Mouse (Mus musculus) hindlimb bud, embryonic 11.5 days (tissue): Measurements from ENCODE around the gene Alg5.
"Not testable (repeated sequence)": the region's sequence is repeated elsewhere in the genome, so short reads cannot be mapped to it uniquely, and the experiment has no call there.

Experiments used
- DNase-seq: peaks from one replicate; pipeline ENCODE4 v3.0.0-alpha.2; 2012; ENCODE audit warnings: low read depth, low spot score; ENCODE audit errors: extremely low spot score

Alg5 gene

DNA sequence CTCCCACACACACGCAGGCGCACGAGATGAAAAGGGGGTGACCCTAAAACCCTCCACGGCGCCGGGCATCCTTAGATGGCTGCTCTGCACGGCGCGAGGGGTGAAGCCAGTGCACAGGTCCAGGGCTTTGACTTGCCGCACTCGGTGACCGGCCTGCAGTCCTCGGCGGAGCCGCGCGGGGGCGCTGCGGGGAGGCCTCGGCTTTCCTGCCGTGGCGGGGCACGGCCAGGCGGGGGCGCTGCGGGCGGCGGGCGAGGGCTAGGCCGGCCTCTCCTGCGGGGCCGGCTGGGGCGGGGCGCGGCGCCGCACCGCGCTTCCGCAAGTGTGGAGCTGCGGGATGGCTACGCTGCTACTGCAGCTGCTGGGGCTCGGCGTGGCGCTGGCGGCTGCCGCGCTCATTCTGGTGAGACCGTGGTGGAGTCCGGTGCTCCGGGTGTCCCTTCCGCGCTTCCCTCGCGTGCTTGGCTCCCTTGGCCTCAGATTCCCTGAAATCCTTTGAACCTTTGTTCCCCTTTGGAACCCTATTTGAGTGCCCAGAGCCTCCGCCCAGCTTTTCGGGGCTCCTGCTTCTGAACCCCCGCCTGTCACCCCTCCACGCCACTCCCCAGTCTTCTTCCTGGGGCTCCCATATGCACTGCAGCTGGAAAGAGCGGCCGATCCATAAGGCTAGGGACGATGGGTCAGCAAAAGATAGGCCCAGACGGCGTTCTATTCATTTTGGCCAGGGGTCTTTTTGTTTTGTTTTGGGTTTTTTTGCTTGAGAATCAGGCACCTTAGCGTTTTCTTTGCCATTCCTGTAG, at the start of gene Alg5, which contains the start of gene Exosc8:
Gene Alg5 (plus strand): TSS at position 293 of the 800 bp plus-strand sequence.
Gene Exosc8 (minus strand): TSS at position 147 of the 800 bp plus-strand sequence.
- no peak for DNase-seq

- no peak for DNase-seq
These were observed 48.1 kb upstream of the Alg5 start for GRCm38 (mm10) chr3:54687245-54687644.

DNA sequence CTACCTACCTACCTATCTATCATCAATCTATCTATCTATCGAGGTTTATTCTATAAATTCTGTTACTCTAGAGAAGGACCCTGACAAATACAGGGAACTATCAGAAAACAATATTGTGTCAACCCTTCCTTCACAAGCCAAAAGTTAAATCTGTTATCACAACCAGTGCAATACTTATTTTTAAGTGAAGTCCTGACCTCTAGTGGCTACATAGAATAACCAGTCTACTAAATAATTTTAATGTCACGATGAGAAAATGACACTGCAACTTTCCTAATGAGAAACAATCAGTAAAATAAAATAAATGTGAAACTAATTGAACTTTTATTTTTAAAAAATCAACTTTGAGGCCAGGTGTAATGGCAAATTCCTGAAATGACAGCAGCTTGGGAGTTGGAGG, 46.2 kb upstream of the Alg5 start:
- no peak for DNase-seq

DNA sequence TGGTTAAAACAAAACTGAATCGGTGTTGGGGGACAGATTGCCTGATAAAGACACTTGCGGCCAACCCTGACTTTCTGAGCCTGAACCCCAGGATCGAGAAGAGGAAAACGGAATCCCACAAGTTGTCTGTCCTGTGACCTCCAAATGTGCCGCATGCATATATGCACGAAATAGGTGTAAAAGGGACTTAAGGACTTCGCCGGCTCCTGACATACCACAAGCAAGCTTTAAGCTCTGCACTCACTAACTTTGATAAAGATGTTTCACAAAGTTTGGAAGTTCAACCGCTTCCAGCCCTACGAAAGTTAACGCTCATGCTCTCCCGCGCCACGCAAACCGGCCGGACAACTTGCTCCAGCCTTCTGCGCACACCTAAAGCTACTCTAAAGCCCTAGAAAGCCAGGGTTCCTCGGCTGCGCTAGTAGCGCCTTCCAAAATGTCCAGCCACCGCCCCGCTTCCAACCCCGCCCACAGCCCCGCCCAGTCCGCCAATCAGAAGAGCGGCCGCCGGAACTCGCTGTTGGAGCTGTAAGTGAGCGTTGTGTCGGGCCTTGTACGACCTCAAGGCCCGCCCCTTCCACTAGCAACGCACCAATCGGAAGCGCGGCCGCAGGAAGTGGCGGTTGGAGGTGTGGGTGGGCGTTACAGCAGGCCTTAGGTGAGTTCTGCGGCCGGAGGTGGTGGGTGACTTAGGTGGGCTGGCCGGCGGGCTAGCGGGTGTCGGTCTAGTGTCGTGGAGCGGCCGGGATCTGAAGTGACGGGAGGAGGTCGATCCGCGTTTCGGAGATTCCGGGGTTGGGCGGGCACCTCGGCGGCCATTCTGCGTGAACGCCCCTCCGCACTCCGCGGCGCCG, 42.9 kb upstream of the Alg5 start, which contains the start of gene Supt20:
Gene Supt20 (plus strand): TSS at position 606 of the 854 bp plus-strand sequence.
- DNase-seq: peak; percentile 39

- no peak for DNase-seq
These were observed 42.3 kb upstream of the Alg5 start for GRCm38 (mm10) chr3:54693056-54693415.

GRCm38 (mm10) chr3:54699759-54700301, 35.5 kb upstream of the Alg5 start:
- DNase-seq: no peak

GRCm38 (mm10) chr3:54704106-54704505, 31.2 kb upstream of the Alg5 start:
- DNase-seq: not testable (repeated sequence)

DNA sequence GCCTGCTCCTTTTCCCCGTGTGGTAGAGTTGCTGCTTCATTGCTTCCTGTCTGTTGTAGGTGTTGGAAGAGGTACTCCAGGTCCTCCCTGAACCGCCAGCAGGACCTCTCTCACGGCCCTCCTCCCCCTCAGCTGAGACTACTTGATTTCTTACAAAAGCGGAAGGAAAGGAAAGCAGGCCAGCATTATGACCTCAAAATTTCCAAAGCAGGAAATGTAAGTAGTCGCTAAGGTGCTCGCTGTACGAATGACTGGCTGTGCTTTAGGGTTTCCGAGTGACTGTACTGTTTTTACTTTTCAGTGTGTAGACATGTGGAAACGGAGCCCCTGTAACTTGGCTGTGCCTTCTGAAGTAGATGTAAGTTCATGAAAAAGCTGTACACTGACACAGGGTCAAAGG, 26.4 kb upstream of the Alg5 start:
- DNase-seq: no peak

DNA sequence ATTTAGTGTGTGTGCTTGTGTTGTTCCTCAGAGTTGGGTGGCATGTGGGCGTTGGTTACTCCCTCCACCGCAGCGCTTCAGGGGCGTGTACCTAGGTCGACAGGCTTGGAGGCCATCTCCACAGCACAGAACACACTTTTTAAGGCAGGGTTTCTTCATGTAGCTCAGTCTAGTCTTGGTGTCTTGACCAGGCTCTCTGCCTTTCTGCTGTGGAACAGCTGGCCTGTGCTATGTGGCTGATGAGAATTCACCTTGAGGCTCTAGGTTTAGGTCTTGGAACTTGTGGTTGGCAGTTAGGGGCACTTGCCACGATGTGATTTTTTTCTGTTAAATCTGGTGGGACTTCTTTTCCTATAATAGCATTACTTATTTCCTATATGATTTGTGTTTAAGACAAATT, 21.1 kb upstream of the Alg5 start, which contains the start of gene Gm21958:
Gene Gm21958 (minus strand): TSS at position 101 of the 400 bp plus-strand sequence.
- no peak for DNase-seq

- no peak for DNase-seq
These were observed 19.9 kb upstream of the Alg5 start for GRCm38 (mm10) chr3:54715461-54715860.

GRCm38 (mm10) chr3:54717348-54717747, 18.0 kb upstream of the Alg5 start:
- DNase-seq: no peak

GRCm38 (mm10) chr3:54718947-54719346, 16.4 kb upstream of the Alg5 start:
- DNase-seq: no peak

DNA sequence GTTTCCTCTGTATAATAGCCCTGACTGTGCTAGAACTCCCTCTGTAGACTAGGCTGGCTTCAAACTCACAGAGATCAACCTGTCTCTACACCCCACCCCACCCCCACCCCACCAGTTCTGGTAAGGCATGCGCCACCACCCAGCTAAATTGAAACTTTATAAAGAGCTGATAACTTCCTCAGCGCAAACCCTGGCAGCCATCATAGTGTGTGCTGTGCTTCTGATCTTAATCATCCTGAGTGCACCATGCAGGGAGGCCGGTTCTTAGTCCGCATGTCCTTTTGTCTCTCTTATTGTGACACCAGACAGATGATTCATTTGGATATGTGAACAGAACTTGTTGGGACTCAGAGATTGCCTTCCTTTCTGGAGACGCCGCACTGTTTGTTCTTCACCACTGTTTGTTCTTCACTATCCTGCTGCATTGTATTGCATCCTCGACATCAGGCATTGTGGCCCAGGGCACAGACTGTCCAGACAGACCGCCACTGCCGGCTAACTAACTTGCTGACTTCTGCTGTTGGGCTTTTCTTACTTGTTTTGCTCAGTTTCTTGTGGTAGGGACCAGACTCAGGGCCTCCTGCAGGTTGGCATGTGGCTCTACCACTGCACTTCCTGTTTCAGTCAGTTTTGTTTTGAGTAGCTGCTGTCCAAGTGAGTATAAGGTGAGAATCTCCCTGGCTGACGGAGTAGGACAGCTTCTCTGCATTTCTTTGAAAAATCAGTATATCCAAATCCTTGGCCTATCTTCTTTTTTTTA, 11.4 kb upstream of the Alg5 start:
- DNase-seq: no peak

DNA sequence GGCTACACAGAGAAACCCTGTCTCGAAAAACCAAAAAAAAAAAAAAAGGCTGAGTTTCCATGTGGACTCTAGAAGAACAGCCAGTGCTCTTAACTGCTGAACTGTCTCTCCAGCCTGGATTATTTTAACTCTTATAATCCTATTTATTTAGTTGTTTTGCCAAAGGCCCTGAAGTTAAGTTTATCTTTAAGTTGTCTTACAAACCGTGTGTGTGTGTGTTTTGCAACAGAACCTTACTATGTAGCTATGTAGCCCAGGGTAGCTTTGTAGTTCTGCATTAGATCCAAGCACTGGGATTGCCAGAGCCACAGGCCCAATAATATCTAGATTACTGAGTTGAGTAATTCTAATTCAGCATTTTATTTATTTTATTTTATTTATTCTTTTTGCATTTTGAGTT, 10.0 kb upstream of the Alg5 start:
- DNase-seq: no peak

DNA sequence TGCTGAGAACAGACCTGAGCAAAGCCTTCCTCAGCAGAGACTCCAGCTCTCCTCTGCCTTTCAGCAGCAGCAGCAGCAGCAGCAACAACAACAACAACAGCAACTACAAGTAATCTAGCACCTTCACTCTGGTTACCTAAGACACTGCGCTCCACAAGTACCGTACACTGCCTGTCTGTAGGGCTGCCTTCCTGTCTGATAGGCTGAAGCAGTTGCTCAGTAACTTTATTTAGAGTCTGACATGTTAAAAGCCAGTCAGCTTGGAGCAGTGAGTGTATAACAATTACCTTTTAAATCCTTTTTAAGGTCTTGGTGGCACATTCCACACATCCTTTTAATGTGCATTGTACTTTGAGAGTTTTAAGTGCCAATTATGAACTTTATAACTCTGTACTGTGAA, 7.8 kb upstream of the Alg5 start:
- no peak for DNase-seq

DNA sequence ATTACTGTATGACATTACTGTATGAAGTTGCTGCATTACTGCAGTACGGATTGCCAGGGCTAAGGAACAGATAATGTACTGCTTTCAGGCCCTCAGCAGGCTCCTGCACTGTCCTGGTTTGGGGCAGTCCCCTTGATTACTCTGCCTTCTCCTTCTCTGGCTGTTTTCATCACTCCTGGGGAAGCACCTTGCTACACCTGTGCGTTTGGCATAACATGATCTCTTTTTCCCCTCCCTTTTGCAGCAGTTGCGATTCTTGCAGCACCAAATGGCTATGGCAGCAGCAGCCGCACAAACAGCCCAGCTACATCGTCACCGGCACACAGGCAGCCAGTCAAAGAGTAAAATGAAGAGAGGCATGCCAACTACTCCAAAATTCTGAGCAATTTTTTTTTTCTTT, 7.2 kb upstream of the Alg5 start:
- no peak for DNase-seq

- DNase-seq: no peak
These were observed 3.7 kb upstream of the Alg5 start for GRCm38 (mm10) chr3:54731626-54732150.

DNA sequence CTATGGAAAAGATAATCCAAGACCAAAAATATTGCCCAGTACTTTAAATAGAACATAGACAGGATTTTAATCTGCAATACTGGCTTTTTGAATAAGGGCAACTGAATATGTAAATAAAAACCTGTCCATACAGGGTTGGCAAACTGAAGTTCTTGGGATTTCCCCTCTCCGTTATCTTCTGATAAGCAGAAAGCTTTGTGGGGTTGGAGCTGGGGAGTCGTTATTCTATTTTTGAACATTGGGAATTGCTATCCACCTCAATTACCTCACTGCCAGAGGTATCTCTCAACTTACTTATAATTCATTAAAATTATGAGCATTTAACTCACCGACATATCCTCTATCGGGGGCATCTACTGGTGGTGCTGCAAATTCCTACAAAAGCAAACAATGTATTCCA, 3.0 kb upstream of the Alg5 start:
- no peak for DNase-seq

- DNase-seq: peak; percentile 60
These were observed 710 bp upstream of the Alg5 start for GRCm38 (mm10) chr3:54734411-54735246.
